Mouse (Mus musculus) cerebellum, adult 11 months (tissue): ENCODE data around the gene Acin1.

ENCODE experiments used
- DNase-seq: peaks from one replicate; pipeline ENCODE4 v3.0.0; 2022

The Acin1 gene

GRCm38 (mm10) chr14:54603686-54604085 is 83.0 kb downstream of the Acin1 start:
- peak; percentile 30 for DNase-seq

- DNase-seq: peak; percentile 96
These were observed 83.6 kb downstream of the Acin1 start for GRCm38 (mm10) chr14:54603038-54603654.

GRCm38 (mm10) chr14:54602613-54603012 is 84.1 kb downstream of the Acin1 start:
- DNase-seq: peak; percentile 29

- no peak for DNase-seq
These were observed 85.1 kb downstream of the Acin1 start for GRCm38 (mm10) chr14:54601601-54602000.

GRCm38 (mm10) chr14:54597084-54597483 is 89.6 kb downstream of the Acin1 start:
- no peak for DNase-seq

DNA sequence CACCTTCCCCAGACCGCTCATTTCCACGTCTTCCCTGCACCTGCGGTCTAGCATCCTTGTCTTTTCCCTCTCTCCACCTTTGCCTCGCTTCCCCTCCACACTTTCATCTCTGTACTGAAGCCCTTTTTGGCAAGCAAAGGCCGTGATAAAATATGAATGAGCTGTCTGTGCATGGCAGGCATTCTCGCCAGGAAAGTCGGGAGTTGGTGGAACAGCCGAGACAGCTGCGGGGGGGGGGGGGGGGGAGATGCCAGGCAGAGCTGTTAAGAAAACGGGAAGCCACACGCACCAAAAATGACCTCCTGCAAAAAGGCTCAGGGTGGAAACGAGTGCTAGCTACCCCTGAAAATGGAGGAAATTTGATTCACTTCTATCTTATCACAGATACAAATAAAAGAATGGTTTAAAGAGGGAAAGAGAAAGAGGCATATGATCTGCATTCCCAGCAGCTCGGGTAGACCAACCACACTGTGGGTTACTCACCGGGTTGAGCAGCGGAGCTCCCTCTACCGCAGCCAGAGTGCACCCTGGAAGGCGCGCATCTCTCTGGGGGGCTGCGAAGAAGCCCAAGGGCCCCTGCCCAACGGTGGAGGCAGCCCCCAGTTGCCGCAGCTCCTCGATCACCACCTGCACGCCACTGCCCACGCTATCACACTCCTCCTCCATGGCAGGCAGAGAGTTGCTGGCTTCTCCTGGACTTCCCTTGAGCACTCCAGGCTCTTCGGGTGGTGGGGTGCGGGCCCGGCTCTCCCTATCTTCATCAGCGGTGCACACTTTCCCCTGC is 91.9 kb downstream of the Acin1 start:
- no peak for DNase-seq

DNA sequence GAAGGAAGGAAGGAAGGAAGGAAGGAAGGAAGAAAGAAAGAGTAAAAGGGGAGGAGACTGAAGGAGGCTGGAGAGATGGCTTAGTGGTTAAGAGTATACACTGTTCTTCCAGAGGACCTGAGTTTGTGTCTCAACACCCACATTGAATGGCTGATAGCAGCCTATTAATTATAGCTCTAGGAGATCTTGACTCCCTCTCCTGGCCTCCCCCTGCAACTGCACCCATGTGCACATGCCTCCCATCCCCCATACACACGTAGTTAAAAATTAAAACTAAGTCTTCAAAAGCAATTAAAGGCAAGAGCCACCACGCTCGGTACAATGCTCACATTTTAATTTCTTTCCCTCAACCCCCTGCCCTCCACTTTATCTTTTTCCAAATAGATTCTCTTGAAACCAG is 92.7 kb downstream of the Acin1 start:
- no peak for DNase-seq

DNA sequence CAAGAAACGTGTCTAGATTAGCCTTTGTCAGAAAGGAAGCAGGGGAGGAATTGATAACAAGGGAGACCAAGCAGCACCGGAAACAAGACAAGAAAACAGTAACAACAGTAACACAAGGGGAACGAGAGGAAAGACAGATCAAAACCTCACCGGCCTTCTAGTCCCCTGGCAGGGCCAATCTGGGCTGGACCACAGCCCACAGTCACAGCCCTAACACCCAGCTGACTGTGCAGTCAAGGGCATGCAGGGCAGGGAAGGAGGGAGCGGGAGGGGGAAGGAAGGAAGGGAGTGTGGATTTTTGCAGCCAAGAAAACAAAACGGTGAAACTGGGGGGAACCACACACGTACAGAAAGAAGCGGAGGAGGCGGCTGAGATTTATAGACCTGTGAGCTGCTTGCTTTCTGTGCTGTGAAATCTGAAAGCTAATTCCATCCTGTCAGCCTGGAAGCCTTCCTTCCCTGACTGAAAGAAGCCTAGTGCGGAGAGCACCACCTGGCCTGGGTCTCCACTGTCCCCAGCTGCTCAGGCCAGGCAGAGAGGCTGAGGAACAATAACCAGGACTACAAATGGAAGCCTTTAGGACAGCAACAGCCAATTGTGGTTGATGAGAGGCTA is 94.3 kb downstream of the Acin1 start:
- DNase-seq: no peak
